Mouse (Mus musculus) lung, adult 2 months (tissue): ENCODE measurements around the gene Sox5.

Experiments
- CTCF ChIP-seq: fragments of 200-500 bp; IDR thresholded peaks from 2 replicates; pipeline ENCODE4 v1.5.1; 2011; ENCODE audit warnings: mild to moderate bottlenecking, low read length, control low read depth; ENCODE audit not compliant: insufficient read depth
- POLR2A ChIP-seq: fragments of 200-500 bp; IDR thresholded peaks from 2 replicates; pipeline ENCODE4 v1.6.1; 2011; ENCODE audit warnings: low read depth, mild to moderate bottlenecking, control low read depth, low read length, borderline replicate concordance; ENCODE audit errors: extremely low read depth

DNA sequence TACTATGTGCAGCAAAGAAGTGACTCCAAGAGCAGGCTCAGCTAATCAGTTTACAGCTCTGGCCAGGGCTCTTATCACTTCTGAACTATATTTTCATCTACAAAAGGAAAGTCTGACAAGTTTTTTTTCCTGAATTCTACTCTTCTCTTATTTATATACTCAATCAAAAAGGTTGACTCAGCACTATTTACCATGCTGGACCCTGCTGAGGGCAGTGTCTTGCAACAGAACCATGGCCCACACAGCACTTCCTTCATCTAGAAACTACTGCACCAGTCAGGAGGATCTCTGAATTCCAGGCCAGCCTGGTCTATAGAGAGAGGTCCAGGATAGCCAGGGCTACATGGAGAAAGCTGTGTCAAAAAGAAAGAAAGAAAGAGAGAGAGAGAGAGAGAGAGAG lies 771.5 kb downstream of the Sox5 start:
- no peak for TF ChIP-seq POLR2A
- TF ChIP-seq CTCF, result no peak
